Mouse (Mus musculus) spleen, adult 2 months (tissue): ENCODE results near the gene Nup188. TPM values are rescaled to one million over a fixed set of nuclear protein-coding genes. Genes with fewer than 3 reads are reported as not detected.

Source experiments
- DNase-seq, 2 experiments: peaks; one replicate each; pipeline versions ENCODE4 v3.0.0 to v3.0.0-alpha.2; 2012 to 2021; ENCODE audit warnings: low spot score in 2 of 2, low read depth in 1 of 2
- H3K27ac ChIP-seq: fragments of 200-500 bp; 2 replicates; pipeline ENCODE4 v1.5.1; 2012; ENCODE audit warnings: low read length, inconsistent platforms; ENCODE audit not compliant: insufficient read depth
- H3K27me3 ChIP-seq: fragments of 200-500 bp; 2 replicates; pipeline ENCODE4 v1.6.1; 2012; ENCODE audit warnings: mild to moderate bottlenecking, moderate library complexity, low read length, inconsistent platforms; ENCODE audit not compliant: control insufficient read depth, insufficient read depth
- H3K36me3 ChIP-seq: fragments of 200-500 bp; 2 replicates; pipeline ENCODE4 v1.6.1; 2012; ENCODE audit warnings: mild to moderate bottlenecking, low read length, inconsistent platforms; ENCODE audit not compliant: control insufficient read depth, insufficient read depth
- H3K4me1 ChIP-seq: fragments of 200-500 bp; 2 replicates; pipeline ENCODE4 v1.6.1; 2011; ENCODE audit warnings: inconsistent platforms; ENCODE audit not compliant: control insufficient read depth, insufficient read depth, insufficient read length
- H3K4me3 ChIP-seq: fragments of 200-500 bp; 2 replicates; pipeline ENCODE4 v1.5.1; 2011; ENCODE audit warnings: mild to moderate bottlenecking, inconsistent platforms; ENCODE audit not compliant: insufficient read depth, insufficient read length; ENCODE audit errors: extremely low read depth
- CTCF ChIP-seq: fragments of 200-500 bp; IDR thresholded peaks from 2 replicates; pipeline ENCODE4 v1.5.1; 2011; ENCODE audit warnings: mild to moderate bottlenecking, inconsistent platforms; ENCODE audit not compliant: insufficient read depth, insufficient read length, insufficient replicate concordance; ENCODE audit errors: extremely low read depth
- POLR2A ChIP-seq: fragments of 200-500 bp; IDR thresholded peaks from 2 replicates; pipeline ENCODE4 v1.6.1; 2011; ENCODE audit warnings: low read depth, low read length, inconsistent platforms
- WGBS: fragments of 180-500 bp; shearing (Covaris S2); methylation state at CpG from one replicate; pipeline ENCODE4 v1.1.7; 2018; 5-methylcytosine and 5-hydroxymethylcytosine counted together
- polyA plus RNA-seq: library from polyadenylated mRNA; depleted of rRNA; stranded (reverse); fragments of >200 nt; gene quantifications from 2 replicates; pipeline ENCODE4 v1.2.3, GENCODE M21; 2012

Nup188 gene
- polyA plus RNA-seq, 1 experiment: 32.4 TPM

DNA sequence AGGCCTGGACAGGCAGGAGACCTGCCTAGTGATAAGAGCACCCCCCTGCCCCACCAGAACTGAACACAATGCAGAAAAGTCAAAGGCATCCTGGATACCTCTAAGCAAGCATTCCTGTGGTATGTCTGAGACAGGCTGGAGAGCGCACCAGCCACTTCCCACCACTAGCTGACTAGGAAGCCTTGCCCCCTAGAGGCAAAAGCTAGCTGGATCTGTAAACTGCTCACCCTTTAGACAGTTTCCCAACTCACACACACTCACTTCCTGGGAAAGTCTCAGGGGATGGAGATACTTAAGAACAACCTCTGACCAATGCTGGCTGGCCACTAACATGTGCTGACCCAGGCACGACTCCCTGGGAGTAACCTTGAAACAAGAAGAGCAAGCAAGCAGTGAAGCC is 65.0 kb downstream of the Nup188 start:
- H3K36me3 ChIP-seq: peaks cover 17% of the 10 kb centered on the region
- DNase-seq: no peak
- H3K4me3 ChIP-seq: no peak overlapping the region
- TF ChIP-seq CTCF (no peak), POLR2A (no peak)
- WGBS: 88% methylated on average over 2 of the region's 2 CpGs
- H3K27ac ChIP-seq: no peak overlapping the region
- no peaks in the 10 kb centered on the region for H3K27me3 ChIP-seq
- no peaks in the 10 kb centered on the region for H3K4me1 ChIP-seq

DNA sequence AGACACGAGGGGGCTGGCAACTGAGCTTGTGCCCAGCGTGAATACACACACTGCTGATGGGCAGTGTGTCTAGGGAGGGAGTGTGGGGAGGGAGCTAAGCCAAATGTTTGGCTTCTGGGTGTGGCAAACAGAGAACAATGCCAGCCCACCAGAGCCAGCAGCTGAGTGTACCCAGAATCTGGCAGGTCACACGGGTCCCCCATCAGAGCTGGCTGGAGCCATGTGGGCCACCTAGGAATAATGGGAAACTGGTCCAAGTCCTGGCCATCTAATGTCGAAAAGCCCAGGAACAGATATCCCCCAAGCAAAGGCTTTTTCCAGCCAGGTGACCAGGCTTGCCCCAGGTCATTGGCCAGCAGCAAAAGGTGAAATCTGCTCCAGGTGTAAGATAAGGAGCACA is 69.7 kb downstream of the Nup188 start:
- Histone ChIP-seq H3K4me1 (peaks cover 6% of the 10 kb centered on the region; the same call in 1 of the 2 replicates), H3K36me3 (peaks cover 7% of the 10 kb centered on the region), H3K27ac (no peak overlapping the region), H3K27me3 (no peaks in the 10 kb centered on the region), H3K4me3 (no peak overlapping the region)
- no peak for DNase-seq
- WGBS: 75% methylated on average over 4 of the region's 4 CpGs
- TF ChIP-seq POLR2A (no peak), CTCF (no peak)

DNA sequence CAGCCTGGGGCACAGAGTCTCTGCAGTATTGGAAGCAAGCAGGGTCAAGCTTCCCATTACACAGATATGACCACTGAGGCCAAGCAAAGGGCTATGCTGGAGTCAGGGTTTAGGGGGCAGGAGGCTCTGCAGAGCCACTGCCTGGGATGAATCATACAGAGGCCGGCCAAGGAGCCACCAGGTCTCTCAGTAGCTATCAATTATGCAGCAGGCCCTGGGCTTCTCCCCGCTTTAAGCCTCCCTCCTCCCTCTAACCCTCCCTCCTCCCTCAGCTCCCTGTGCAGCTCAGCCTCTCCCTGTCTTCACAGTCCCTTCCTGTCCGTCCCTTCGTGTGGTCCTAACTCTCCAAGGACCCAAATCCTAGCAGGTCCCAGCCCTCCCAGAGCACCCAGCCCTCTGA is 70.1 kb downstream of the Nup188 start:
- Histone ChIP-seq H3K27me3 (no peaks in the 10 kb centered on the region), H3K27ac (no peak overlapping the region), H3K36me3 (peaks cover 7% of the 10 kb centered on the region), H3K4me1 (peaks cover 6% of the 10 kb centered on the region; the same call in 1 of the 2 replicates), H3K4me3 (no peak overlapping the region)
- TF ChIP-seq POLR2A (no peak), CTCF (no peak)
- DNase-seq: no peak
- 85% methylated on average over 4 of the region's 4 CpGs for WGBS

DNA sequence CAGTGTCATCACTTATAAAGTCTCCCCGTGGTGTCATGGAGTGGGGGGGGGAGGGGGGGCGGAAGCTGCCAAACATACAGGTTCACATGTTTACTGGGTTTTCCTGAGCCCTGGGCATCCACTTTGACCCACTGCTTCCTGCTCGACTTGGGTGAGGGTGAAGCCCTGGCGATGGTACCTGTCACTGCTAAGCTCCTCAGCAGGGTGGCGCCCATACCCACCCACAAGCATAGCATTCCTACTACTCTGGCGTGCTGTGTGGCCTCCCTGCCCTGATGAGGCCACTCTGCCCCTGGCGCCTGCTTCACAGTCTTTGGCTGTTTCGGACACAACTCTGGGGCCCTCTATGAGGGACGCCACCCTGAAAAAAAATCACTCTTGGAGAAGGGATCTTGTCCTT is 70.7 kb downstream of the Nup188 start:
- no peak overlapping the region for H3K4me3 ChIP-seq
- H3K36me3 ChIP-seq: peaks cover 7% of the 10 kb centered on the region
- H3K4me1 ChIP-seq: peaks cover 6% of the 10 kb centered on the region; the same call in 1 of the 2 replicates
- TF ChIP-seq POLR2A: no peak
- TF ChIP-seq CTCF: no peak
- H3K27ac ChIP-seq: no peak overlapping the region
- H3K27me3 ChIP-seq: no peaks in the 10 kb centered on the region
- no peak for DNase-seq
- 81% methylated on average over 9 of the region's 9 CpGs for WGBS

DNA sequence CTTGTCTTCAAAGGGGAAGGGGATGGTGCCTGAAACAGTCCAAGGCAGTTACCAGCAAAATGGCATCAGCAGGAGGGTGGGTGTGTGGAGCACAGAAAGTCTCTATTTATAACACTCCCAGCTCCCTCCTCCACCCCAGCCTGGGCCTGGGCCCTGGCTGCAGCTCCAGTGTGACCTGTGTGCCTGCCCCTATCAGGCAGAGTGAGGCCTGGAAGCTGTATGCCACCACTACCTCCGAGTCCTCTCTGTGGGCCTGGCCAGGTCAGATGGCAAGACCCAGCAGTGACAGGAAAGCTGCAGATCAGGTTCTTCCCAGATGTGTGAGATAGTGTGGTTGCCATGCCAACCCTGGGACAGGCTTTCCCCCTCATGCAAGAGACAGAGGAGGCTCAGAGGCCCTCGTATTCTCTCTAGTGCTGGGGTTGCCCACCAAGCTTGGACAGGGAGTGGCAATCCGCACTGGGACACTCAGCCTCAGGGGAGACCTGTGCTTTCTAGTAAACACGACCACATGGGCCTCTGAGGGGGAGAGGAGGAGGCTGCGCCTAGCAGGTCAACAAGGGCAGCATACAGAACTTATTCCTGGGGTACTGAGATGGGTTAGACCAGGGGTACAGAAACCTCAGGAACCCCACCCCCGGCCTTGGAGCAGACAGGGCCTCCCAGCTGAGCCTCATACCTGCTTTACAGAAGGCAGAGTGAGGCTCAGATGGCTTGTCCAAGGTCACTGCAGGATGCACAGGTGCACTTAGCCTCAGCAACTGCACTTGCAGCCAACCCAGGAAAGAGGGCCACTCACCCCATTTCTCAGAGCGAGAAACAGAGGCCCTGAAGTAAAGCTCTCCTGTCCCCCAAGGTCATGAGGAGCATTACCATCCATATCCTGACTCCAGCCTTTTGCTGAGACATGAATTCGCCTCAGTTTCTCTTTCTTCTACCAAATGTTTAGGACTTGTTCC is 71.6 kb downstream of the Nup188 start:
- no peak overlapping the region for H3K27ac ChIP-seq
- DNase-seq: no peak
- WGBS: 74% methylated on average over 8 of the region's 8 CpGs
- no peaks in the 10 kb centered on the region for H3K27me3 ChIP-seq
- peaks cover 6% of the 10 kb centered on the region; the same call in 1 of the 2 replicates for H3K4me1 ChIP-seq
- H3K4me3 ChIP-seq: peak overlapping the region; percentile 61
- TF ChIP-seq CTCF (no peak), POLR2A (no peak)
- peaks cover 4% of the 10 kb centered on the region for H3K36me3 ChIP-seq

DNA sequence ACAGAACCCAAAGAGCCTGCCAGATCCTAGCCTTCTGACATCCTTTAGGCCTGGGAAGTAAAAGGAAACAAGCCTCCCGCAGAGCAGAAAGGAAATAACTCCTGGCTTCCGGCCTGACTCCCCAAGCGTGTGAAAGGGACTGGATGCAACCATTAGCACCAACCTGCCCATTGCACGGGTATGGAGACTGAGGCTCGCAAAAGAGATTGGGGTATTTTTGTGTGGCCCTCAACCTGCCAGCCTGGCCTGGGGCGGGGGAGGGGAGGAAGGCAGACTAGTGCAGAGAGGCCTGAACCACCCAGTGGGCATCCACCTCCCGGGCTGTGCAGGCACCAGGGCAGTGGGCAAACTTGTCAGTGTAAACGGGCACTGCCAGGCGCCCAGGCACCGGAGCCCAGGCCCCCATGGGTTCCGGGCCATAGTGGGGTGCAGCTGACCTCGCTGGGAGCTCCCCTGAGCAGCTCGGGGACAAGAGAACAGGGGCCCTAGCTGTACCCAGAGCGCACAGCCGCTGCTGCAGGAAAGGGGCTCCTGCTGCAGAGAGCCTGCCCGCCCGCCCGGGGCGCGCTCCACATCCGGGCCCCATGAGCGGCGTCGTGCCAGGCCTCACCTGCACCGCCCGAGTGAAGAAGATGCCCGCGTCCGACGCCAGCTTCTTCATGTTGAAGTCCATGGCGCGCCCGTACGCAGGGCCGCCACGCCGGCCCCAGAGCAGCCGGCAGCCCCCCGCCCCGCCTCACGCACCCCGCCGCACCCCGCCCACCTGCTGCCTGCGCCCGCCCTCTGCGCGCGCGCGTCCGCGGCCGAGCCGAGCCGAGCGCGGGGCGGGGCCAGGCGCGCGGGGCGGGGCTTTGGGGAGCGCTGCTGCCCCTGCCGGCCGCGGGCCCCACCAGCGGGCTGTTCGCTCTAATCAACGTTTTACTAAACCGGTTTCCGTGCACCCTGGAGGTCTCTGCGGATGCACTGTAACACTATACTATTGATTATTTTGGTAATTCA is 72.6 kb downstream of the Nup188 start, which contains the start of gene Sh3glb2:
Gene Sh3glb2, minus strand, starts transcription at position 805 of the 999 bp plus-strand sequence.
- H3K27me3 ChIP-seq: no peaks in the 10 kb centered on the region
- 2% methylated on average over 72 of the region's 73 CpGs for WGBS
- peak; percentile 53 to 83 for DNase-seq
- TF ChIP-seq POLR2A (no peak), CTCF (peak; percentile 45; the same call in 1 of the 2 replicates)
- peaks cover 3% of the 10 kb centered on the region; the same call in 1 of the 2 replicates for H3K36me3 ChIP-seq
- peak within 1 kb of the TSS; percentile 43 for H3K27ac ChIP-seq
- H3K4me1 ChIP-seq: peaks cover 6% of the 10 kb centered on the region; the same call in 1 of the 2 replicates
- peak within 1 kb of the TSS; percentile 61 for H3K4me3 ChIP-seq
